Mouse (Mus musculus): ENCODE data around the gene Rnf212. TPM values are rescaled to one million over a fixed set of nuclear protein-coding genes. Genes with fewer than 3 reads are reported as not detected.

Rnf212 gene
- polyA plus RNA-seq, 1 experiment from 2014 or later: not detected

- ATAC-seq (ENCODE audit: low read depth) (no peak), DNase-seq (ENCODE audit: low spot score) (no peak)
- Histone ChIP-seq H3K9ac (ENCODE audit: low read depth, low read length) (no peak overlapping the region), H3K36me3 (ENCODE audit: control insufficient read depth, insufficient read depth, low read length) (no peaks in the 10 kb centered on the region), H3K27me3 (replicated peaks; ENCODE audit: control insufficient read depth, insufficient read depth, low read length) (no peaks in the 10 kb centered on the region), H3K9me3 (ENCODE audit: control insufficient read depth, low read length) (no peaks in the 10 kb centered on the region), H3K4me1 (ENCODE audit: control insufficient read depth, insufficient read depth, low read length) (no peaks in the 10 kb centered on the region), H3K4me3 (ENCODE audit: low read depth, low read length) (no peak overlapping the region), H3K4me2 (ENCODE audit: low read depth, low read length) (no peak overlapping the region), H3K27ac (replicated peaks; ENCODE audit: low read depth, low read length) (no peak overlapping the region)
- 79% methylated on average over 5 of the region's 5 CpGs for WGBS
Measured at GRCm38 (mm10) chr5:108750328-108751210, 24.2 kb downstream of the Rnf212 start.

GRCm38 (mm10) chr5:108744629-108745028 is 30.2 kb downstream of the Rnf212 start:
- no peaks in the 10 kb centered on the region for H3K36me3 ChIP-seq (ENCODE audit: control insufficient read depth, insufficient read depth, low read length)

GRCm38 (mm10) chr5:108743856-108744255 is 30.9 kb downstream of the Rnf212 start:
- Histone ChIP-seq H3K4me1 (ENCODE audit: control insufficient read depth, insufficient read depth, low read length) (no peaks in the 10 kb centered on the region), H3K36me3 (ENCODE audit: control insufficient read depth, insufficient read depth, low read length) (no peaks in the 10 kb centered on the region), H3K4me3 (ENCODE audit: low read depth, low read length) (no peak overlapping the region), H3K4me2 (ENCODE audit: low read depth, low read length) (no peak overlapping the region), H3K9me3 (ENCODE audit: control insufficient read depth, low read length) (no peaks in the 10 kb centered on the region), H3K9ac (ENCODE audit: low read depth, low read length) (no peak overlapping the region), H3K27me3 (replicated peaks; ENCODE audit: control insufficient read depth, insufficient read depth, low read length) (no peaks in the 10 kb centered on the region), H3K27ac (replicated peaks; ENCODE audit: low read depth, low read length) (no peak overlapping the region)
- no peak for DNase-seq (ENCODE audit: low spot score)
- ATAC-seq (ENCODE audit: low read depth): no peak
- WGBS: 48% methylated on average over 2 of the region's 2 CpGs

More at GRCm38 (mm10) chr5:108744629-108745028, 30.2 kb downstream of the Rnf212 start:
- no peak for DNase-seq (ENCODE audit: low spot score)
- H3K9ac ChIP-seq (ENCODE audit: low read depth, low read length): no peak overlapping the region
- H3K27ac ChIP-seq (replicated peaks; ENCODE audit: low read depth, low read length): no peak overlapping the region
- ATAC-seq (ENCODE audit: low read depth): no peak
- no peak overlapping the region for H3K4me2 ChIP-seq (ENCODE audit: low read depth, low read length)
- 73% methylated on average over 3 of the region's 3 CpGs for WGBS
- no peaks in the 10 kb centered on the region for H3K4me1 ChIP-seq (ENCODE audit: control insufficient read depth, insufficient read depth, low read length)
- H3K9me3 ChIP-seq (ENCODE audit: control insufficient read depth, low read length): no peaks in the 10 kb centered on the region
- H3K4me3 ChIP-seq (ENCODE audit: low read depth, low read length): no peak overlapping the region
- H3K27me3 ChIP-seq (replicated peaks; ENCODE audit: control insufficient read depth, insufficient read depth, low read length): no peaks in the 10 kb centered on the region

- 72% methylated on average over 2 of the region's 2 CpGs for WGBS
Measured at GRCm38 (mm10) chr5:108742596-108742995, 32.2 kb downstream of the Rnf212 start.

GRCm38 (mm10) chr5:108741844-108742243 is 32.9 kb downstream of the Rnf212 start:
- H3K9me3 ChIP-seq (ENCODE audit: control insufficient read depth, low read length): no peaks in the 10 kb centered on the region
- DNase-seq (ENCODE audit: low spot score): no peak
- H3K36me3 ChIP-seq (ENCODE audit: control insufficient read depth, insufficient read depth, low read length): no peaks in the 10 kb centered on the region
- no peak overlapping the region for H3K27ac ChIP-seq (replicated peaks; ENCODE audit: low read depth, low read length)
- H3K9ac ChIP-seq (ENCODE audit: low read depth, low read length): no peak overlapping the region
- no peak for ATAC-seq (ENCODE audit: low read depth)
- no peaks in the 10 kb centered on the region for H3K27me3 ChIP-seq (replicated peaks; ENCODE audit: control insufficient read depth, insufficient read depth, low read length)
- no peak overlapping the region for H3K4me3 ChIP-seq (ENCODE audit: low read depth, low read length)
- WGBS: 86% methylated on average over 2 of the region's 2 CpGs
- no peak overlapping the region for H3K4me2 ChIP-seq (ENCODE audit: low read depth, low read length)
- H3K4me1 ChIP-seq (ENCODE audit: control insufficient read depth, insufficient read depth, low read length): no peaks in the 10 kb centered on the region

More at GRCm38 (mm10) chr5:108742596-108742995, 32.2 kb downstream of the Rnf212 start:
- ATAC-seq (ENCODE audit: low read depth) (no peak), DNase-seq (ENCODE audit: low spot score) (no peak)
- H3K27ac ChIP-seq (replicated peaks; ENCODE audit: low read depth, low read length): no peak overlapping the region
- H3K9ac ChIP-seq (ENCODE audit: low read depth, low read length): no peak overlapping the region
- H3K36me3 ChIP-seq (ENCODE audit: control insufficient read depth, insufficient read depth, low read length): no peaks in the 10 kb centered on the region
- no peaks in the 10 kb centered on the region for H3K9me3 ChIP-seq (ENCODE audit: control insufficient read depth, low read length)
- H3K4me1 ChIP-seq (ENCODE audit: control insufficient read depth, insufficient read depth, low read length): no peaks in the 10 kb centered on the region
- no peaks in the 10 kb centered on the region for H3K27me3 ChIP-seq (replicated peaks; ENCODE audit: control insufficient read depth, insufficient read depth, low read length)
- H3K4me2 ChIP-seq (ENCODE audit: low read depth, low read length): no peak overlapping the region
- no peak overlapping the region for H3K4me3 ChIP-seq (ENCODE audit: low read depth, low read length)

- Histone ChIP-seq H3K4me3 (ENCODE audit: low read depth, low read length) (no peak overlapping the region), H3K4me1 (ENCODE audit: control insufficient read depth, insufficient read depth, low read length) (no peaks in the 10 kb centered on the region), H3K9ac (ENCODE audit: low read depth, low read length) (no peak overlapping the region), H3K4me2 (ENCODE audit: low read depth, low read length) (no peak overlapping the region), H3K36me3 (ENCODE audit: control insufficient read depth, insufficient read depth, low read length) (no peaks in the 10 kb centered on the region), H3K9me3 (ENCODE audit: control insufficient read depth, low read length) (no peaks in the 10 kb centered on the region), H3K27me3 (replicated peaks; ENCODE audit: control insufficient read depth, insufficient read depth, low read length) (no peaks in the 10 kb centered on the region), H3K27ac (replicated peaks; ENCODE audit: low read depth, low read length) (no peak overlapping the region)
- DNase-seq (ENCODE audit: low spot score) (no peak), ATAC-seq (ENCODE audit: low read depth) (no peak)
- 68% methylated on average over 1 of the region's 1 CpGs for WGBS
Measured at GRCm38 (mm10) chr5:108727425-108727824, 47.4 kb downstream of the Rnf212 start.

GRCm38 (mm10) chr5:108726557-108727248 is 48.1 kb downstream of the Rnf212 start:
- Histone ChIP-seq H3K36me3 (ENCODE audit: control insufficient read depth, insufficient read depth, low read length) (no peaks in the 10 kb centered on the region), H3K4me3 (ENCODE audit: low read depth, low read length) (no peak overlapping the region), H3K27me3 (replicated peaks; ENCODE audit: control insufficient read depth, insufficient read depth, low read length) (no peaks in the 10 kb centered on the region), H3K4me1 (ENCODE audit: control insufficient read depth, insufficient read depth, low read length) (no peaks in the 10 kb centered on the region), H3K4me2 (ENCODE audit: low read depth, low read length) (no peak overlapping the region), H3K9ac (ENCODE audit: low read depth, low read length) (no peak overlapping the region), H3K27ac (replicated peaks; ENCODE audit: low read depth, low read length) (no peak overlapping the region), H3K9me3 (ENCODE audit: control insufficient read depth, low read length) (no peaks in the 10 kb centered on the region)
- ATAC-seq (ENCODE audit: low read depth) (peak; percentile 92), DNase-seq (ENCODE audit: low spot score) (peak; percentile 70)
- WGBS: 18% methylated on average over 5 of the region's 5 CpGs

- Histone ChIP-seq H3K4me2 (ENCODE audit: low read depth, low read length) (no peak overlapping the region), H3K4me3 (ENCODE audit: low read depth, low read length) (no peak overlapping the region), H3K36me3 (ENCODE audit: control insufficient read depth, insufficient read depth, low read length) (no peaks in the 10 kb centered on the region), H3K9me3 (ENCODE audit: control insufficient read depth, low read length) (no peaks in the 10 kb centered on the region), H3K9ac (ENCODE audit: low read depth, low read length) (no peak overlapping the region), H3K27me3 (replicated peaks; ENCODE audit: control insufficient read depth, insufficient read depth, low read length) (no peaks in the 10 kb centered on the region), H3K4me1 (ENCODE audit: control insufficient read depth, insufficient read depth, low read length) (0 out of 2 replicates have a peak, but pooled peaks cover 5% of the 10 kb centered on the region), H3K27ac (replicated peaks; ENCODE audit: low read depth, low read length) (no peak overlapping the region)
- WGBS: 45% methylated on average over 2 of the region's 2 CpGs
- DNase-seq (ENCODE audit: low spot score) (no peak), ATAC-seq (ENCODE audit: low read depth) (no peak)
Measured at GRCm38 (mm10) chr5:108724006-108724405, 50.8 kb downstream of the Rnf212 start.

Measured in embryonic facial prominence, embryonic 14.5 days (tissue).